Mouse (Mus musculus) lung, postnatal 14 days (tissue): Measurements from ENCODE around the gene Clip2.

Experiments
- DNase-seq: peaks from one replicate; pipeline ENCODE4 v3.0.0; 2021

The Clip2 gene

DNA sequence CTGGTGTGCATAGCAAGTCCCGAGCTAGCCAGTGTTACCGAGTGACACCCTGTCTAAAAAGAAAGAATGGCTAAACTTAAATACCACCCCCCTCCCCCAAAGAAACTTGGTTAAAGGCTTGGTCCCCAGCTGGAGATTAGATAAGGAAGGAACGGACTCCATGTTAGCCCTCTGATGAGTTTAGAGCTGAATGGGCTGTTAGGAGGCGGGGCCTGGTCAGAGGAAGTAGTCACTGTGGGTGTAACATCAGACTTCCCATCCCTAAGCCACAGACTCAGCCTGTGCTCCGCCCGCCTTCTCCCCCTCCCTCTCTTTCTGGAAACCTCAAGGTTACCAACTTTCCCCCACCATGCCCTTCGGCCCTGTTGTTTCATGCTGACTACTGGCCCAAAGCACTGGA is 30.4 kb downstream of the Clip2 start:
- no peak for DNase-seq

DNA sequence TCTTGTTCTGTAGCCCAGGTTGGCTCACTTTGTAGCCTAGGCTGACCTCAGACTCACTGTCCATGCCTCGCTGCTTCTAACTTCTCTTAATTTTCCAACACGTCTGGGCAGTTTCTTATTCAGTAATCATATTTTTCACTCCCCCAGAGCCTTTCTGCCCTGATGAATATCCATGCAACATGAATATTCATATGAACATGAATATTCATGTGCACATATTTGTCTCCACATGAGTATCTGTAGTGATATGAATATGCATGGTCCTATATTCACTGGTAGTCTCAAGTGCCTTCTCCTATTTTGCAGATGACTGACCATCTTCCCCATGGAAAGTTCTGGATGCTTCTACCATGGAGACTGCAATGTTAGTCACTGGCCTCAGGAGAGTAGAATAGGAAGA is 31.1 kb downstream of the Clip2 start:
- no peak for DNase-seq

DNA sequence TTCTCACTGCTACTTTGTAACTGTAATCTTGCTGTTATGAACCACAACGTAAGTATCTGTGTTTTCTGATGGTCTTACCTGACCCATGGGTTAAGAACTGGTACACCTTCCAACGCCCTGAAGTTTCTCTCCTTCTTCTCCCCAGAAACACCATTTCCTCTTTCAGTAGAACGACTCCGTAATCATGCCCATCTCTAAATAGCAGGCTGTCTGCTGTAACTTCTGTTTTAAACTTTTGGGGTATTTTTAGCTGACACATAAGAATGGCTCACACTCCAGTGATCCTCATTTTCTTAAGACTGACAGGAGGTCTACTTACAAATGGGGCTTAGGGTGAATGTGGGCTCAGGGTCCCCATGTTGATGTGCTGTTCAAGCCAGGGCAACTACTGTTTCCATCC is 32.1 kb downstream of the Clip2 start:
- no peak for DNase-seq

DNA sequence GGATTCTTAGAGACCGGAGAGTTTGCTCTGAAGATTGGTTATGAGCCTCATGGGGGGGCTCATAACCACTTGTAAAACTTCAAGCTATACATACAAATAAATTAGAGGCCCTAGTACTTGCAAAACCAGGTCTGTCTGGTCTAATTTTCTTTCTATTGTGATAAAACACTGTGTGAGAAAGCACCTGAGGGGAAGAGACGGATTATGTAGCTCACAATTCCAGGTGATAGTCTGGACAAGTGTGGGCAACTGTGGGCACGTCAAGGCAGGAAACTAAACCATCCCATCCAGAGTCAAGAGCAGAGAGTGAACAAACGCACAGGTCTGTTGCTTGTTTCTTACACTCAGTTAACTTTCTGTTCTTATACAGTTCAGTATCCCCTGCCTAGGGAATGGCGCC is 32.8 kb downstream of the Clip2 start:
- no peak for DNase-seq

- no peak for DNase-seq
These were observed 40.1 kb downstream of the Clip2 start for GRCm38 (mm10) chr5:134512086-134512485.

DNA sequence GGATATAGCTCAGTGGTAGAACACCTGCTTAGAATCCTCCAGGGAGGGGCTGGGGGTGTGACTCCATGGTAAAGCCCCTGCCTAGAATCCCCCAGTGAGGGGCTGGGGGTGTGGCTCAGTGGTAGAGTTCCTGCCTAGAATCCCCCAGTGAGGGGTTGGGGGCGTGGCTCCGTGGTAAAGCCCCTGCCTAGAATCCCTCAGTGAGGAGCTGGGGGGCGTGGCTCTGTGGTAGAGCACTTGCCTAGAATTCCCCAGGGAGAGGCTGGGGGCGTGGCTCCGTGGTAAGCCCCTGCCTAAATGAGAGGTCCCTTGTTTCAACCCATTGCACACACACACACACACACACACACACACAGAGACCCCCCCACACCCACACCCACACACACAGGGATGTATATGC is 42.0 kb downstream of the Clip2 start:
- DNase-seq = no peak

DNA sequence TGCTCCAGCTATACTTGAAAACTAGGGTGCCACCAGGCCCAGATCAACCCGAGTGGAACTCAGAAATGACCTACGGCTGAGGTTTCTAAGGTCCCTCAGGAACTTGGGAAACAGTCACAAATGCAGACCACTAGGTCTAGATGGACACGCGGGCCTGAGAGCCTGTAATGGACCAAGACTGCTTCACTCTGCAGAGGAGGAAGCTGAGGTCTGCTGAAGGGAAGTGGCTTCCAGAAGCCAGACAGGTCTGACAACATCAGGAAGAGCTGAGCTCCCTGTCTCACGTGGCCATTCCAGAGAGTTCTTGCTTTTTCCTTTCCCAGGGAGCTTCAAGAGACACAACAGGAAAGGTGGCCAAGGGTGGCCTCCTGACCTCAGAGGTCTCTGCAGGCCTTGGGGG is 43.3 kb downstream of the Clip2 start:
- no peak for DNase-seq

GRCm38 (mm10) chr5:134507859-134508399 is 44.3 kb downstream of the Clip2 start:
- no peak for DNase-seq

- DNase-seq = peak; percentile 84
These were observed 44.9 kb downstream of the Clip2 start for GRCm38 (mm10) chr5:134507307-134507706.

GRCm38 (mm10) chr5:134505810-134506292 is 46.4 kb downstream of the Clip2 start:
- DNase-seq = no peak

GRCm38 (mm10) chr5:134502591-134502990 is 49.6 kb downstream of the Clip2 start:
- DNase-seq = no peak

DNA sequence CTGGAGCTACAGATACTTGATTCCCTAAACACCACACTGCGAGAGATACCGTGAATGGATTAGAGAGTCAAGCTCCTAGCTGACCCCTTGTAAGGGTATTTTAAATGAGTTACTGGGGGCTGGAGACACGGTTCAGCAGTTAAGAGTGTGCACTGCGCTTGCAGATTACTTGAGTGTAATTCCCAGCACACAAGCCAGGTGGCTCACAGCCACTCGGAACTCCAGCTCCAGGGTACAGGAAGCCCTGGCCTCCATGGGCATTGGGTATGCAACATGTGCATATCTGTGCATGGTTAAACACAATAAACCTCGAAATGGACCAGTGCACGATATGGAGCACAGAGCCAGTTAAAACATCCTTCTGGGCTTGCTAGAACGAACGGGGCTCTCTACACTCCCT is 50.8 kb downstream of the Clip2 start:
- no peak for DNase-seq

DNA sequence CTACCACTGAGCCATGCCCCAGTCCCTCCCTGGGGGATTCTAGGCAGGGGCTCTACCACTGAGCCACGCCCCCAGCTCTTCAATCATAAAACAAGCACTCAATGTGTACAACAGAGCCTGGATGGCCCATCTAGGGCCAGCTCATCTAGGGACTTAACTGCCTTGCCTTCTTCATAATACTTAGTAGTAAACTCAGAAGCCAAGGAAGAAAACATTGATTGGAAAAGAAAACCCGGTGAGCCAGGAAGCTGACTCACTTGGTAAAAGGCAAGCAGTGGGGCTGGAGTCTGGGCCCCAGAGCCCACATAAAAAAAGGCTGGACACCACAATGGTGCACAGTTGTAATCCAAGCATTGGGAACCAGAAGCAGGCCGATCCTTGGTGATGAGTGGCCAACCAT is 51.6 kb downstream of the Clip2 start:
- no peak for DNase-seq

DNA sequence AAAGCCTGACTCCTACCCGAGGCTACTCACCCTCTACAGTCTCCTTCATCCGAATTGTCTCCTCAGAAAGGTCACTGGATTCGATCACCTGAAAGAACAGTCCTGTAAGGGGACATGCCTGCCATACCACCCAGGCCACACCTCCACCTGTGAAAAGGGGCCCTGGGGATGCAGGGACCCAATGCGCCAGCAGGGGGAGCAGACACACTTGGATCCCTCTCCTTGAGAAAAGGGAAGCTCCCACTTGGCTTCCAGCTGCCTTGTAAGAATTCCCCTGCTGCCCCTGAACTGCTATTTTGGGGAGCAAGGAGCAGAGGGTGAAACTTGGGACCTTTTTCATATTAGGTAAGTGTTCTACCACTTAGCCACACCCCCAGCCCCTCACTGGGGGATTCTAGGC is 52.2 kb downstream of the Clip2 start:
- DNase-seq = peak; percentile 65

GRCm38 (mm10) chr5:134497026-134497425 is 55.2 kb downstream of the Clip2 start:
- no peak for DNase-seq

- no peak for DNase-seq
These were observed 56.4 kb downstream of the Clip2 start for GRCm38 (mm10) chr5:134495796-134496195.

- DNase-seq = peak; percentile 96
These were observed 58.1 kb downstream of the Clip2 start for GRCm38 (mm10) chr5:134494142-134494541.

GRCm38 (mm10) chr5:134492956-134493355 is 59.3 kb downstream of the Clip2 start:
- no peak for DNase-seq

GRCm38 (mm10) chr5:134491712-134492417 is 60.4 kb downstream of the Clip2 start:
- DNase-seq = peak; percentile 93

- DNase-seq = no peak
These were observed 61.0 kb downstream of the Clip2 start for GRCm38 (mm10) chr5:134491206-134491605.

DNA sequence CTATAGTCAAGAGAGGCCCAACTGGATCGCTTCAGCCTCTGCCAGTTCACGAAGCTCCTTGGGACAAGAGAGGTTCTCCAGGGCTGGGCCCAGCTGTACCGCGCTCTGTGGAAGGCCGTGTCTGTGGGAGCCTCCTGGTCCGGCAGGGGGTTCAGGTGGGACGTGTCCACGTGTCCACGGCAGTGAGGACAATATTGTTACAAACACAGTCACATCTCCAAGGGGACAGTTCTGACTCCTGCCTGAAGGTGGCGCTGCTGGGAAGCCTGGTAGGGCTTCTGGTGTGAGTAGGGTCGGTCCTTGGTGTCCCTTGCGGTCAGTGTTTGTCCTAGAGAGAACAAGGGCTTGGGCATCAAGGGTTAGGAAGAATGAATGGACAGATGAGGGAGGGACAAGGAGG is 61.8 kb downstream of the Clip2 start:
- DNase-seq = peak; percentile 40

GRCm38 (mm10) chr5:134489583-134489982 is 62.7 kb downstream of the Clip2 start:
- peak; percentile 53 for DNase-seq

GRCm38 (mm10) chr5:134488596-134488995 is 63.6 kb downstream of the Clip2 start:
- DNase-seq = no peak

DNA sequence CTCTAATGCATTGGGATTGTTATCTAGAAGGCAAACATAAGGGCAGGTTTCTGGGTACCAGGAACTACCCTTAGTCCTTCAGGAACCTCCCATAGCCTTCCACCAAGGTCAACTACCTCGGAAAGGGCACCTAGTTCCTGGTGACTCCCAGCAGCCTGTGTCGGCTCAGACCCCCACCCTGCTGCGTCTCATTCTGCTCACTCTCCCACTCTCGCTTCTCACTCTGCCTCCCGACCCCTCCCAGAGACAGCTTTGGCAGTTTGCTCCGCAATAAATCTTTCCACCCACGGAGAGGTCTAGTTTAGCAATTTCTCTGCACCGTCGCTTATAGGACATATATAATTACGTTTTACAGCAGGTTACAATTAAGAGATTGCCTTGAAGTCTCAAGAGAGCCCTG is 64.2 kb downstream of the Clip2 start:
- DNase-seq = no peak
